Mouse (Mus musculus) liver, embryonic 14.5 days (tissue): ENCODE results near the gene Apol7b. TPM values are rescaled to one million over a fixed set of nuclear protein-coding genes. Genes with fewer than 3 reads are reported as not detected.

Experiments used
- ATAC-seq: fragments of 200-750 bp; cut with Nextera tagmentation; 2 replicates; pipeline ENCODE4 v1.8.0; 2017; ENCODE audit warnings: moderate number of reproducible peaks, mild to moderate bottlenecking, moderate library complexity; ENCODE audit not compliant: insufficient read depth
- DNase-seq, 3 experiments: peaks; one replicate each; pipeline ENCODE4 v3.0.0-alpha.2; 2012 to 2013; ENCODE audit warnings: low read depth in 3 of 3, low spot score in 3 of 3
- H3K27ac ChIP-seq: fragments of 300-500 bp; sonication (generic); 2 replicates; pipeline ENCODE4 v1.5.1; 2014; ENCODE audit warnings: moderate library complexity, mild to moderate bottlenecking, control low read depth, inconsistent platforms
- H3K27me3 ChIP-seq: fragments of 300-500 bp; sonication (generic); 2 replicates; pipeline ENCODE4 v1.6.1; 2014; ENCODE audit warnings: mild to moderate bottlenecking, low read length, moderate library complexity; ENCODE audit not compliant: control insufficient read depth, insufficient read depth
- H3K36me3 ChIP-seq: fragments of 300-500 bp; sonication (generic); replicated peaks from 2 replicates; pipeline ENCODE4 v1.6.1; 2014; ENCODE audit warnings: low read depth; ENCODE audit not compliant: control insufficient read depth, insufficient read depth
- H3K4me1 ChIP-seq, 2 experiments: fragments of 200-500 bp in 1 of 2; fragments of 300-500 bp in 1 of 2; sonication (generic) in 1 of 2; replicated peaks; 2 replicates each; pipeline ENCODE4 v1.6.1; 2012 to 2014; ENCODE audit warnings: antibody characterized with exemption in 1 of 2, inconsistent platforms in 1 of 2, low read length in 1 of 2; ENCODE audit not compliant: control insufficient read depth in 2 of 2, insufficient read depth in 2 of 2
- H3K4me2 ChIP-seq: fragments of 300-500 bp; sonication (generic); 2 replicates; pipeline ENCODE4 v1.6.1; 2014; ENCODE audit warnings: low read depth, mild to moderate bottlenecking, control low read depth, moderate library complexity
- H3K4me3 ChIP-seq, 2 experiments: fragments of 200-500 bp in 1 of 2; fragments of 300-500 bp in 1 of 2; sonication (generic) in 1 of 2; 2 replicates each; pipeline ENCODE4 v1.5.1; 2012 to 2014; ENCODE audit warnings: low read depth in 2 of 2, low read length in 2 of 2, mild to moderate bottlenecking in 2 of 2, control low read depth in 1 of 2, inconsistent platforms in 1 of 2, moderate library complexity in 1 of 2; ENCODE audit not compliant: insufficient read depth in 1 of 2
- H3K9ac ChIP-seq: fragments of 300-500 bp; sonication (generic); replicated peaks from 2 replicates; pipeline ENCODE4 v1.6.1; 2014; ENCODE audit warnings: mild to moderate bottlenecking, control low read depth, moderate library complexity
- H3K9me3 ChIP-seq: fragments of 300-500 bp; sonication (generic); 2 replicates; pipeline ENCODE4 v1.6.1; 2016; ENCODE audit warnings: low read length, mixed read lengths; ENCODE audit not compliant: control insufficient read depth
- CTCF ChIP-seq: IDR thresholded peaks from 2 replicates; pipeline ENCODE4 v1.5.1; 2016; ENCODE audit warnings: antibody characterized with exemption, low read depth, control low read depth
- EP300 ChIP-seq: IDR thresholded peaks from 2 replicates; pipeline ENCODE4 v1.6.1; 2016; ENCODE audit warnings: antibody characterized with exemption, low read depth
- WGBS: fragments of 180-500 bp; shearing (Covaris S2); extraction: QIAGEN DNeasy Blood & Tissue Kit; methylation state at CpG from one replicate; pipeline ENCODE4 v1.1.7; 2014; ENCODE audit not compliant: insufficient replicate concordance; 5-methylcytosine and 5-hydroxymethylcytosine counted together
- polyA plus RNA-seq, 2 experiments: library from polyadenylated mRNA; depleted of rRNA in 1 of 2; stranded (reverse) in 1 of 2; unstranded in 1 of 2; fragments of >200 nt; fragmentation: Nextera tagmentation in 1 of 2; extraction: Ambion mirVana in 1 of 2; gene quantifications; 2 replicates each; pipeline versions ENCODE4 v1.2.1 to v1.2.3; 2012 to 2014

Gene Apol7b
- polyA plus RNA-seq, 2 experiments = not detected

- H3K4me1 ChIP-seq = no peaks in the 10 kb centered on the region
- no peak for DNase-seq
- no peaks in the 10 kb centered on the region for H3K27me3 ChIP-seq
- no peak for ATAC-seq
- 67% methylated on average over 2 of the region's 2 CpGs for WGBS
- H3K9me3 ChIP-seq = no peaks in the 10 kb centered on the region
- no peaks in the 10 kb centered on the region for H3K36me3 ChIP-seq
- no peak overlapping the region for H3K27ac ChIP-seq
- no peak for TF ChIP-seq CTCF
- TF ChIP-seq EP300 = no peak
- H3K4me2 ChIP-seq = no peak overlapping the region
- H3K4me3 ChIP-seq = no peak overlapping the region
- no peak overlapping the region for H3K9ac ChIP-seq
Observed at GRCm38 (mm10) chr15:77387462-77387861, 59.8 kb downstream of the Apol7b start.

GRCm38 (mm10) chr15:77384340-77385030 lies 62.8 kb downstream of the Apol7b start:
- WGBS = 64% methylated on average over 7 of the region's 7 CpGs
- H3K4me3 ChIP-seq = no peak overlapping the region
- H3K9ac ChIP-seq = no peak overlapping the region
- no peak overlapping the region for H3K27ac ChIP-seq
- no peaks in the 10 kb centered on the region for H3K4me1 ChIP-seq
- no peak overlapping the region for H3K4me2 ChIP-seq
- no peaks in the 10 kb centered on the region for H3K9me3 ChIP-seq
- no peaks in the 10 kb centered on the region for H3K27me3 ChIP-seq
- ATAC-seq (no peak), DNase-seq (no peak)
- H3K36me3 ChIP-seq = no peaks in the 10 kb centered on the region
- TF ChIP-seq EP300 (no peak), CTCF (no peak)

GRCm38 (mm10) chr15:77382880-77383279 lies 64.4 kb downstream of the Apol7b start:
- TF ChIP-seq CTCF (no peak), EP300 (no peak)
- Histone ChIP-seq H3K27ac (no peak overlapping the region), H3K4me3 (no peak overlapping the region), H3K9ac (no peak overlapping the region), H3K36me3 (no peaks in the 10 kb centered on the region), H3K4me1 (no peaks in the 10 kb centered on the region), H3K4me2 (no peak overlapping the region), H3K9me3 (no peaks in the 10 kb centered on the region), H3K27me3 (no peaks in the 10 kb centered on the region)
- DNase-seq (no peak), ATAC-seq (peak; percentile 23; the same call in 1 of the 2 replicates)
- WGBS = 43% methylated on average over 1 of the region's 1 CpGs

DNA sequence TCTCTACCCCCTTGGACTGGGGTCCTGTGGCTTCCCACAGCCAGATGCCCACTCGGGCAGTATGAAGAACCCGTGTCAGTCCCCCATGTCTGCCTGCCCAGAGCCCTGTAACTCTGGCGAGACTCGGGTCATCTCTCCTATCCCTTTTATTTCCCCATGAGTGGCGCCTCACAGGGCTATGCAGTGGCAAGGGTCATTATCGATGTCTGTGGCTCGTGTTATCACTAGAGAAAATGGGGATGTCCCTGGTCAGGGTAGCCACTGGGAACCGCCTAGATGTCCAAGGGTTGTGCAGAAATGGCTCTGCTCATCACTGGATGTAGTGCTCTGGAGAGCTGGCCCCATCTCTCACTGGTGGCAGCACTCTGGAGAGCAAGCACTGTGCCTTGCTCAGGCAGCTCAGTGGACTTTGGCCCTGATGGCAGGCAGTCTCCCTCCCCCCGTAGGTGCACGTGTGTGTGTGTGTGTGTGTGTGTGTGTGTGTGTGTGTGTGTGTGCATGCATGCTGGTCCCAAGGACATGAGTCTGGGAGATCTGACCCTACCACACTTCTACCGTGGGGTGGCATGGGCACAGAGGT lies 64.9 kb downstream of the Apol7b start:
- 51% methylated on average over 11 of the region's 11 CpGs for WGBS
- Histone ChIP-seq H3K36me3 (no peaks in the 10 kb centered on the region), H3K9ac (no peak overlapping the region), H3K4me3 (no peak overlapping the region), H3K4me1 (no peaks in the 10 kb centered on the region), H3K9me3 (no peaks in the 10 kb centered on the region), H3K4me2 (no peak overlapping the region), H3K27me3 (no peaks in the 10 kb centered on the region), H3K27ac (no peak overlapping the region)
- ATAC-seq (peak; percentile 56), DNase-seq (no peak)
- TF ChIP-seq EP300 (no peak), CTCF (no peak)

DNA sequence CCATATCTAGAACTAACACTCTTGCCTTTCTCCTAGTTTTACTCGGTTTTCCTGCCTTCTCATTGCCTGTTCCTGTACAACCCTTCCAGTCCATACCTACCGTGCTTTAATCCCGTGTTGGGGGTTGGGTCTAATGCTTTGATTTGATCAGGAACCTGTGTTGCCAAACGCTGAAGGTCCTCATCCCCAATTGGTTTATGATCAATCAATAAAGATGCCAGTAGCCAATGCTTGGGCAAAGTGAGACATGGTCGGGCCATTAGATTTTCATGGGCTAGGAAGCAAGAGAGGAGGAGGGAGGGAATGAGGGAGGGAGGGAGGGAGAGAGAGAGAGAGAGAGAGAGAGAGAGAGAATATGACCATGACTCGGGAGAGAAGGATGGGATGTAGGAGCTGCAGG lies 65.8 kb downstream of the Apol7b start:
- Histone ChIP-seq H3K4me2 (no peak overlapping the region), H3K36me3 (no peaks in the 10 kb centered on the region), H3K27me3 (no peaks in the 10 kb centered on the region), H3K4me1 (no peaks in the 10 kb centered on the region), H3K9ac (no peak overlapping the region), H3K9me3 (no peaks in the 10 kb centered on the region), H3K27ac (no peak overlapping the region), H3K4me3 (no peak overlapping the region)
- 53% methylated on average over 6 of the region's 6 CpGs for WGBS
- TF ChIP-seq CTCF = no peak
- no peak for TF ChIP-seq EP300
- no peak for DNase-seq
- ATAC-seq = no peak
